Mouse (Mus musculus) cerebellum, adult 2 months (tissue): ENCODE data around the gene Aldh3a1. TPM values are rescaled to one million over a fixed set of nuclear protein-coding genes. Genes with fewer than 3 reads are reported as not detected.

Experiments
- DNase-seq, 2 experiments: peaks; one replicate each; pipeline ENCODE4 v3.0.0; 2021
- H3K27ac ChIP-seq: fragments of 200-500 bp; 2 replicates; pipeline ENCODE4 v1.5.1; 2012; ENCODE audit warnings: low read length, control low read depth, inconsistent platforms; ENCODE audit not compliant: insufficient read depth
- H3K27me3 ChIP-seq: fragments of 200-500 bp; 2 replicates; pipeline ENCODE4 v1.6.1; 2012; ENCODE audit warnings: inconsistent platforms, mild to moderate bottlenecking, low read length, moderate library complexity; ENCODE audit not compliant: control insufficient read depth, insufficient read depth
- H3K4me1 ChIP-seq: fragments of 200-500 bp; 2 replicates; pipeline ENCODE4 v1.6.1; 2011; ENCODE audit warnings: low read length; ENCODE audit not compliant: control insufficient read depth, insufficient read depth
- H3K4me3 ChIP-seq: fragments of 200-500 bp; replicated peaks from 2 replicates; pipeline ENCODE3; 2011; ENCODE audit warnings: mild to moderate bottlenecking, low read depth, low read length, control low read depth; ENCODE audit not compliant: insufficient read depth
- CTCF ChIP-seq: fragments of 200-500 bp; IDR thresholded peaks from 2 replicates; pipeline ENCODE4 v1.5.1; 2011; ENCODE audit warnings: low read depth, mild to moderate bottlenecking, control low read depth, low read length, moderate library complexity, borderline replicate concordance; ENCODE audit not compliant: insufficient read depth
- POLR2A ChIP-seq: fragments of 200-500 bp; IDR thresholded peaks from 2 replicates; pipeline ENCODE4 v1.6.1; 2011; ENCODE audit warnings: low read length, control low read depth, borderline replicate concordance; ENCODE audit not compliant: insufficient read depth
- WGBS: fragments of 180-500 bp; shearing (Covaris S2); methylation state at CpG from one replicate; pipeline ENCODE4 v1.1.7; 2018; 5-methylcytosine and 5-hydroxymethylcytosine counted together
- polyA plus RNA-seq: library from polyadenylated mRNA; depleted of rRNA; stranded (reverse); fragments of >200 nt; gene quantifications from 2 replicates; pipeline ENCODE4 v1.2.3, GENCODE M21; 2012; rRNA removed

The Aldh3a1 gene
- polyA plus RNA-seq = 1.2 and 2.1 TPM in 2 replicates

DNA sequence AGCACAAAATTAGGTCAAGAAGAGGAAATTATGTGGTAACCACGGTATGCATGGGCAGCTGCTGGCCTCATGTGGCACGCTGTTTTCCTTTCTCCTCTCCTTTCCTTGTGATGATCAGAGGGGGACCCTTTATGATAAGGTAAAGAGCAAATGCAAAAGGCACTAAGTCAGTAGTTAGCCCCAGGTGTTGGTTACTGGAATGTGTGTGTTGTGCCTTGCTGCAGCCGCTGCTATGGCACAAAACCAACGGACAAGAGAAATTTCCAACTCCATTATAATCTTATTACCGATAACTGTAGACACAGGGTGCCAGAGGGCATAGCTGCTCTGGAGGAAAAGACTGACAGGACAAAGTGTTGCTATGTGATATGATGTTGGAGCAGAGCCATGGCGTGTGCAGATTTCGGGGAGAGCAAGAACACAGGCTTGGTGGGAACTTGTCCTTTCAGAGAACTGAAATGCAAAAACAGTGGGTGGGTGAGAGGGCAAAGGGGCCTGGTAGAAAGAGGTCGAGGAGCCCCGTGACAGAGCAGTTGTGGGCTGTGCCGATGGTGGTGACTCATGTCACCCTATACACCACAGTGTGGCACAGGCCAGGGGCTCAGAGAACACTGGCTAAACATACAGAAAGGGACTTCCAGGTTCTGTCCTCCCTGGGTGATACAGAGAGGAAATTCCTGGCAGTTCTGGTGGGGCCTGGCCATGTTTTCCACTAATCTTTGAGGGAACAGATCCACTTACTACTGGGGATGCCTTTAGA, at the start of gene Aldh3a1:
Gene Aldh3a1, plus strand, starts transcription at position 51 of the 760 bp plus-strand sequence.
- WGBS = 55% methylated on average over 10 of the region's 10 CpGs
- no peak for DNase-seq
- H3K4me3 ChIP-seq = no peak within 1 kb of the TSS
- TF ChIP-seq CTCF = no peak
- TF ChIP-seq POLR2A = no peak
- H3K27ac ChIP-seq = no peak within 1 kb of the TSS
- peaks cover 16% of the 10 kb centered on the region for H3K4me1 ChIP-seq
- no peaks in the 10 kb centered on the region for H3K27me3 ChIP-seq

- WGBS = 29% methylated on average over 3 of the region's 3 CpGs
- no peak overlapping the region for H3K4me3 ChIP-seq
- H3K27ac ChIP-seq = no peak overlapping the region
- H3K27me3 ChIP-seq = no peaks in the 10 kb centered on the region
- DNase-seq = no peak
- TF ChIP-seq CTCF (no peak), POLR2A (no peak)
- H3K4me1 ChIP-seq = peaks cover 31% of the 10 kb centered on the region
Observed at GRCm38 (mm10) chr11:61158141-61158540, 49.2 kb upstream of the Aldh3a1 start.

- 5% methylated on average over 11 of the region's 11 CpGs for WGBS
- peak overlapping the region; percentile 32 for H3K27ac ChIP-seq
- DNase-seq = peak; percentile 80 to 92
- peaks cover 31% of the 10 kb centered on the region for H3K4me1 ChIP-seq
- no peak overlapping the region for H3K4me3 ChIP-seq
- TF ChIP-seq CTCF = no peak
- no peak for TF ChIP-seq POLR2A
- no peaks in the 10 kb centered on the region for H3K27me3 ChIP-seq
Observed at GRCm38 (mm10) chr11:61159796-61160732, 47.3 kb upstream of the Aldh3a1 start.

DNA sequence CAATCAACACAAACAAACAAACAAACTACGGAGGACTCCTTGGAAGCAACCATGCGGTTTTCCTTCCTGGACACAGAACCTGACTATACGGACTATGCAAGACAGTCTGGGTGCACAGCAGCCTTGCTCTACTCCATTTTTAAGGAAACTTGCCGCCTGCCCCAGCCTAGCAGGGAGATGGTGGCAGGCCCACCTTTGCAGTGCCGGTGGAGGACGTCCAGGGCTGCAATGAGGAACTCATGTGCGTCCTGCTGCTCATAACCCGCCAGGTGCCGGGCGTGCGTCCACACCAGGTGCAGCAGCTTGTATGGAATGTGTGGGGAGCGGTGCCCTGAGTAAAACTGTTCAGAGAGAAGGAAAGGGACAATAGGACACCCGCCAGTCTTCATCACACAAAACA, 46.2 kb upstream of the Aldh3a1 start:
- no peak for DNase-seq
- 69% methylated on average over 13 of the region's 13 CpGs for WGBS
- H3K27me3 ChIP-seq = no peaks in the 10 kb centered on the region
- TF ChIP-seq POLR2A = no peak
- TF ChIP-seq CTCF = no peak
- H3K4me3 ChIP-seq = no peak overlapping the region
- H3K27ac ChIP-seq = no peak overlapping the region
- peaks cover 31% of the 10 kb centered on the region for H3K4me1 ChIP-seq

- Histone ChIP-seq H3K27ac (no peak overlapping the region), H3K27me3 (no peaks in the 10 kb centered on the region), H3K4me3 (no peak overlapping the region), H3K4me1 (peaks cover 31% of the 10 kb centered on the region)
- no peak for DNase-seq
- 94% methylated on average over 14 of the region's 14 CpGs for WGBS
- no peak for TF ChIP-seq CTCF
- no peak for TF ChIP-seq POLR2A
Observed at GRCm38 (mm10) chr11:61162776-61163175, 44.6 kb upstream of the Aldh3a1 start.

DNA sequence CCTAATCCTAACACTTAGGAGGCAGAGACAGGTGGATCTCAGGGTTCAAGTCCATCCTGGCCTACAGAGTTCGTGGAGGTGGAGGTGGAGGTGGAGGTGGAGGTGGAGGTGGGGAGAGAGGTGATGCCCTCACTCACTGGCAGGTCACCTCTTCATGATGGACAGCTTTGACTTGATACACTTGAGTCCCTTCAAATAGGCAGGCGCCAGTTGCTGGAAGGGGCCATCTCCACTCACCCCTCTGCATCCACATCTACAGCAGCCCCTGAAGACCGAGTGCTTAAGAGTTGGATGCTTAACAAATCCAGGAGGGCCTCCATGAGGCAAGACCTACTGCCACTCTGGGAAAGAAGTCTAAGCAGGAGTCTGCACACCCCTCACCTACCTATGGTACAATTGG, 44.0 kb upstream of the Aldh3a1 start:
- Histone ChIP-seq H3K4me1 (peaks cover 33% of the 10 kb centered on the region), H3K4me3 (no peak overlapping the region), H3K27ac (no peak overlapping the region), H3K27me3 (no peaks in the 10 kb centered on the region)
- DNase-seq = no peak
- WGBS = 84% methylated on average over 3 of the region's 3 CpGs
- TF ChIP-seq POLR2A (no peak), CTCF (no peak)

DNA sequence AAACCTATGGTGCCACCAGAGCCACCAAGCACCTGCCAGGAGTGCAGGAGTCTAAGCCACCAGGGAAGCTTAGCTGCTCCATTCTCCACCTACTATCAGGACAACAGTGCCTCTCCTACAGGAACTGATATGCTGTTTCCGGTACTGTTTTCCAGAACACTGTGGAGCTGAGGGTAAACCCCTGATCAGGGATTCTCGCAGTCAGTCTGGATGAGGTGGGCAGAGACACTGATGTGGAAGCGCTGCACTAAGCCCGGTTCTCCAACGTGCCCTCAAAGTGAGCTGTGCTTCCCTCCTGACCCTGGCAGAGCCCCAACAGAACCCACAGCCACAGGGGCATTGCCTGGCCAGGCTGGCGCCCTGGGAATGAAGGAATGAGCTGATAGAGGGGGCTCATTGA, 43.0 kb upstream of the Aldh3a1 start:
- Histone ChIP-seq H3K4me3 (no peak overlapping the region), H3K4me1 (peaks cover 30% of the 10 kb centered on the region), H3K27me3 (no peaks in the 10 kb centered on the region), H3K27ac (no peak overlapping the region)
- WGBS = 76% methylated on average over 6 of the region's 6 CpGs
- no peak for TF ChIP-seq CTCF
- no peak for TF ChIP-seq POLR2A
- DNase-seq = no peak
